Mouse (Mus musculus) MEL (cell line): ENCODE measurements around the gene Gm609. TPM values are rescaled to one million over a fixed set of nuclear protein-coding genes. Genes with fewer than 3 reads are reported as not detected.
"Not testable (repeated sequence)": the region's sequence is repeated elsewhere in the genome, so short reads cannot be mapped to it uniquely, and the experiment has no call there.

Experiments
- DNase-seq: peaks from one replicate; pipeline ENCODE4 v3.0.0; 2011; ENCODE audit warnings: low read depth, low spot score
- H3K27ac ChIP-seq: 2 replicates; pipeline ENCODE4 v1.5.1; 2012; ENCODE audit warnings: low read depth, mild to moderate bottlenecking, control low read depth, low read length, moderate library complexity; ENCODE audit not compliant: control insufficient read depth
- H3K27me3 ChIP-seq, 2 experiments: fragments of 150-350 bp in 1 of 2; sonication (generic) in 1 of 2; 2 replicates each; pipeline ENCODE4 v1.6.1; 2012; ENCODE audit warnings: low read length in 2 of 2, mild to moderate bottlenecking in 2 of 2, improper control_type of control experiment in 1 of 2, moderate library complexity in 1 of 2; ENCODE audit not compliant: insufficient read depth in 2 of 2, control insufficient read depth in 1 of 2
- H3K36me3 ChIP-seq, 2 experiments: 2 replicates each; pipeline ENCODE4 v1.6.1; 2012 to 2014; ENCODE audit warnings: low read length in 2 of 2, improper control_type of control experiment in 1 of 2, inconsistent platforms in 1 of 2, mild to moderate bottlenecking in 1 of 2; ENCODE audit not compliant: insufficient read depth in 2 of 2, control insufficient read depth in 1 of 2
- H3K4me1 ChIP-seq, 2 experiments: fragments of 150-350 bp in 1 of 2; sonication (generic) in 1 of 2; 2 replicates each; pipeline ENCODE4 v1.6.1; 2012; ENCODE audit warnings: low read length in 2 of 2, improper control_type of control experiment in 1 of 2, mild to moderate bottlenecking in 1 of 2; ENCODE audit not compliant: insufficient read depth in 2 of 2, control insufficient read depth in 1 of 2
- H3K4me3 ChIP-seq, 2 experiments: fragments of 150-350 bp in 1 of 2; sonication (generic) in 1 of 2; 2 replicates each; pipeline ENCODE4 v1.5.1; 2012; ENCODE audit warnings: low read depth in 2 of 2, low read length in 2 of 2, mild to moderate bottlenecking in 2 of 2, moderate library complexity in 2 of 2, control low read depth in 1 of 2, improper control_type of control experiment in 1 of 2; ENCODE audit not compliant: control insufficient read depth in 1 of 2, insufficient read depth in 1 of 2
- H3K79me2 ChIP-seq: 2 replicates; pipeline ENCODE4 v1.6.1; 2012; ENCODE audit warnings: mild to moderate bottlenecking, low read length, moderate library complexity; ENCODE audit not compliant: control insufficient read depth, poor library complexity, insufficient read depth
- H3K9ac ChIP-seq: 2 replicates; pipeline ENCODE4 v1.6.1; 2012; ENCODE audit warnings: low read depth, mild to moderate bottlenecking, control low read depth, low read length, moderate library complexity; ENCODE audit not compliant: control insufficient read depth, poor library complexity, severe bottlenecking
- H3K9me3 ChIP-seq: fragments of 150-350 bp; sonication (generic); replicated peaks from 2 replicates; pipeline ENCODE4 v1.6.1; 2012; ENCODE audit warnings: mild to moderate bottlenecking, low read length, improper control_type of control experiment, moderate library complexity; ENCODE audit not compliant: insufficient read depth
- BHLHE40 ChIP-seq: IDR thresholded peaks from 2 replicates; pipeline ENCODE4 v1.6.1; 2012; ENCODE audit warnings: low read depth, mild to moderate bottlenecking, inconsistent platforms, low read length, improper control_type of control experiment, borderline replicate concordance
- CHD1 ChIP-seq: IDR thresholded peaks from 2 replicates; pipeline ENCODE4 v1.6.1; 2012; ENCODE audit warnings: low read depth, mild to moderate bottlenecking, inconsistent platforms, low read length, improper control_type of control experiment
- CHD2 ChIP-seq: IDR thresholded peaks from 2 replicates; pipeline ENCODE4 v1.6.1; 2011; ENCODE audit warnings: low read length, improper control_type of control experiment
- EP300 ChIP-seq, 2 experiments: IDR thresholded peaks; 2 replicates each; pipeline ENCODE4 v1.6.1; 2011; ENCODE audit warnings: improper control_type of control experiment in 2 of 2, low read length in 2 of 2, low read depth in 1 of 2, mild to moderate bottlenecking in 1 of 2
- ETS1 ChIP-seq: IDR thresholded peaks from 2 replicates; pipeline ENCODE4 v1.6.1; 2012; ENCODE audit warnings: low read depth, mild to moderate bottlenecking, inconsistent platforms, low read length, improper control_type of control experiment, moderate library complexity
- KAT2A ChIP-seq: conservative IDR thresholded peaks from 2 replicates; pipeline ENCODE4 v1.6.1; 2012; ENCODE audit warnings: low read depth, low read length, improper control_type of control experiment, inconsistent platforms
- MAFK ChIP-seq: IDR thresholded peaks from 2 replicates; pipeline ENCODE4 v1.6.1; 2011; ENCODE audit warnings: low read depth, mild to moderate bottlenecking, low read length, improper control_type of control experiment, borderline replicate concordance
- MAX ChIP-seq: IDR thresholded peaks from 2 replicates; pipeline ENCODE4 v1.6.1; 2011; ENCODE audit warnings: low read length, improper control_type of control experiment
- MEF2A ChIP-seq: IDR thresholded peaks from 2 replicates; pipeline ENCODE4 v1.6.1; 2014; ENCODE audit warnings: low read depth, mild to moderate bottlenecking, inconsistent platforms, low read length, improper control_type of control experiment; ENCODE audit not compliant: poor library complexity, insufficient replicate concordance, severe bottlenecking; ENCODE audit errors: extremely low read depth
- MYB ChIP-seq: IDR thresholded peaks from 2 replicates; pipeline ENCODE4 v1.6.1; 2011; ENCODE audit warnings: mild to moderate bottlenecking, low read depth, low read length, improper control_type of control experiment
- NELFE ChIP-seq: IDR thresholded peaks from 2 replicates; pipeline ENCODE4 v1.6.1; 2011; ENCODE audit warnings: low read depth, low read length, improper control_type of control experiment
- NRF1 ChIP-seq: IDR thresholded peaks from 2 replicates; pipeline ENCODE4 v1.6.1; 2014; ENCODE audit warnings: low read depth, mild to moderate bottlenecking, inconsistent platforms, low read length, improper control_type of control experiment, moderate library complexity; ENCODE audit not compliant: poor library complexity, insufficient read depth, severe bottlenecking
- RAD21 ChIP-seq: IDR thresholded peaks from 2 replicates; pipeline ENCODE4 v1.6.1; 2011; ENCODE audit warnings: mild to moderate bottlenecking, low read depth, low read length, improper control_type of control experiment
- RCOR1 ChIP-seq: IDR thresholded peaks from 2 replicates; pipeline ENCODE4 v1.6.1; 2012; ENCODE audit warnings: low read depth, mild to moderate bottlenecking, inconsistent platforms, low read length, improper control_type of control experiment
- SIN3A ChIP-seq: IDR thresholded peaks from 2 replicates; pipeline ENCODE4 v1.6.1; 2012; ENCODE audit warnings: low read length, improper control_type of control experiment, inconsistent platforms
- SMC3 ChIP-seq: IDR thresholded peaks from 2 replicates; pipeline ENCODE4 v1.6.1; 2011; ENCODE audit warnings: low read depth, low read length, improper control_type of control experiment
- TAL1 ChIP-seq: IDR thresholded peaks from 2 replicates; pipeline ENCODE4 v1.6.1; 2012; ENCODE audit warnings: mild to moderate bottlenecking, inconsistent platforms, low read length, moderate library complexity, mixed read lengths
- TBP ChIP-seq: IDR thresholded peaks from 2 replicates; pipeline ENCODE4 v1.8.0; 2011; ENCODE audit warnings: low read depth, low read length, improper control_type of control experiment
- TCF12 ChIP-seq: IDR thresholded peaks from 2 replicates; pipeline ENCODE4 v1.6.1; 2014; ENCODE audit warnings: low read depth, mild to moderate bottlenecking, inconsistent platforms, low read length, improper control_type of control experiment, moderate library complexity
- USF1 ChIP-seq: IDR thresholded peaks from 2 replicates; pipeline ENCODE4 v1.6.1; 2014; ENCODE audit warnings: low read depth, mild to moderate bottlenecking, inconsistent platforms, low read length, improper control_type of control experiment, moderate library complexity
- polyA plus RNA-seq, 2 experiments: library from polyadenylated mRNA; stranded (reverse) in 1 of 2; unstranded in 1 of 2; fragments of >175 nt in 1 of 2; fragments of >200 nt in 1 of 2; gene quantifications; 2 replicates each; pipeline versions ENCODE4 v1.2.1 to v1.2.4; 2012; ENCODE audit warnings: low replicate concordance in 2 of 2, low read depth in 1 of 2; ENCODE audit not compliant: insufficient read length in 2 of 2, insufficient read depth in 1 of 2, missing spikeins in 1 of 2
- total RNA-seq: library from RNA; depleted of rRNA; stranded (reverse); fragments of 300-350 nt; gene quantifications from 2 replicates; pipeline ENCODE4 v1.2.3, GENCODE M21; 2012

The Gm609 gene
- total and polyA plus RNA-seq, 3 experiments, result 0.03 TPM; not detected in 2

- H3K9me3 ChIP-seq, result no peaks in the 10 kb centered on the region
- DNase-seq, result no peak
- no peak overlapping the region for H3K27ac ChIP-seq
- H3K4me3 ChIP-seq, result no peak overlapping the region
- no peaks in the 10 kb centered on the region for H3K79me2 ChIP-seq
- no peaks in the 10 kb centered on the region for H3K36me3 ChIP-seq
- TF ChIP-seq CHD2, result no peak
- H3K9ac ChIP-seq, result no peak overlapping the region
- no peaks in the 10 kb centered on the region for H3K4me1 ChIP-seq
- no peaks in the 10 kb centered on the region for H3K27me3 ChIP-seq
Observed at GRCm38 (mm10) chr16:45427651-45428050, 65.1 kb downstream of the Gm609 start.

DNA sequence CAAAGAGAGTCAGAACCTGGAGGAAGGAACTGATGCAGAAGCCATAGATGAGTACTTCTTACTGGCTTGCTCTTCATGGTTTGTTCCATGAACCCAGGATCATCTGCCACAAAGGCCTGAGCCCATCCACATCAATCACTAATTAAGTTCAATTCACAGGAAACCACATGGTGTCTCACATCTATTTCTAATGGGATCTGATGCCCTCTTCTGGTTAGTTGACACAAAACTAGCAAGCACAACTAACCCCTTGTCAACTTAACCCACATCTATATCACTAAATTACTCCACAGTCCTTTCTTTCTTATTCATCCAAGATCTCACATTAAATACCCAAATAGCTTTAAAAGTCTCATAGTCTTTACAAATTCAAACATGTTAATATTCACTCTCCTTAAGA lies 79.3 kb downstream of the Gm609 start:
- Histone ChIP-seq H3K36me3 (no peaks in the 10 kb centered on the region), H3K27ac (no peak overlapping the region), H3K27me3 (no peaks in the 10 kb centered on the region), H3K9me3 (no peaks in the 10 kb centered on the region), H3K4me1 (no peaks in the 10 kb centered on the region), H3K9ac (no peak overlapping the region), H3K79me2 (no peaks in the 10 kb centered on the region), H3K4me3 (no peak overlapping the region)
- TF ChIP-seq EP300 (IDR thresholded peaks at IDR 0.05; ENCODE audit: low read depth in 1 of 2, low read length in 2 of 2) (no peak), BHLHE40 (no peak), KAT2A (no peak), RAD21 (no peak), CHD1 (no peak), TCF12 (no peak), RCOR1 (no peak), SMC3 (no peak), SIN3A (no peak), USF1 (no peak), MYB (no peak), NRF1 (no peak), MAFK (no peak), MAX (no peak), ETS1 (no peak), NELFE (no peak), TBP (no peak), MEF2A (no peak), TAL1 (no peak)
- DNase-seq, result peak; percentile 1

- H3K9ac ChIP-seq, H3K27me3 ChIP-seq, H3K4me1 ChIP-seq, H3K9me3 ChIP-seq, H3K79me2 ChIP-seq, DNase-seq, H3K36me3 ChIP-seq, H3K4me3 ChIP-seq, H3K27ac ChIP-seq: not testable (repeated sequence)
Observed at GRCm38 (mm10) chr16:45409064-45409446, 83.7 kb downstream of the Gm609 start.
